In genomic region chr11:58994337-58994826, GRCm38 (mm10) we compare ENCODE assay signal across 8 mouse cellular contexts. TPM values are rescaled to one million over a fixed set of nuclear protein-coding genes. Genes with fewer than 3 reads are reported as not detected.
DNase-seq lines count a peak whose midpoint lies in the region; ATAC-seq lines count a peak whose summit lies in the region.

No protein-coding gene starts in this region.

- H3K4me2 ChIP-seq in limb, embryonic 11.5 days (ENCODE audit: low read depth, severe bottlenecking) = peak overlapping the region; percentile 57
- peak overlapping the region; percentile 75 for H3K4me2 ChIP-seq in stomach, embryonic 15.5 days

- H3K9ac ChIP-seq in limb, embryonic 11.5 days (ENCODE audit: low read length) = no peak overlapping the region; the same call in 1 of the 2 replicates
- no peak overlapping the region; the same call in 1 of the 2 replicates for H3K9ac ChIP-seq in stomach, embryonic 15.5 days

- no peak overlapping the region for H3K27ac ChIP-seq in limb, embryonic 11.5 days (replicated peaks; ENCODE audit: low read depth, low read length)
- peak overlapping the region; percentile 57; the same call in 1 of the 2 replicates for H3K27ac ChIP-seq in midbrain, embryonic 10.5 days (replicated peaks)
- no peak overlapping the region for H3K27ac ChIP-seq in stomach, embryonic 15.5 days

- H3K27me3 ChIP-seq in limb, embryonic 11.5 days (ENCODE audit: control insufficient read depth, insufficient read depth, low read length) = peaks cover 15% of the 10 kb centered on the region
- peaks cover 55% of the 10 kb centered on the region for H3K27me3 ChIP-seq in midbrain, embryonic 10.5 days (ENCODE audit: low read depth, poor library complexity, severe bottlenecking)
- H3K27me3 ChIP-seq in stomach, embryonic 15.5 days (replicated peaks) = peaks cover 18% of the 10 kb centered on the region; the same call in 1 of the 2 replicates

- peak; percentile 11 to 36 for DNase-seq in urinary bladder, postnatal 36 days (ENCODE audit: low spot score in 2 of 2)
- DNase-seq in urinary bladder, postnatal 4 days (ENCODE audit: low spot score in 2 of 2) = no peak
- peak; percentile 75 for DNase-seq in embryo, embryonic 10 days (ENCODE audit: low spot score)
- DNase-seq in limb, embryonic 11.5 days (ENCODE audit: low spot score) = peak; percentile 72
- peak; percentile 63 for DNase-seq in midbrain, embryonic 10.5 days (ENCODE audit: low spot score)
- no peak for DNase-seq in layer of hippocampus, adult 18-20 months (ENCODE audit: low spot score in 2 of 2)

- H3K4me3 ChIP-seq in limb, embryonic 11.5 days (ENCODE audit: low read depth, low read length) = peak overlapping the region; percentile 27
- peak overlapping the region; percentile 52 for H3K4me3 ChIP-seq in midbrain, embryonic 10.5 days
- peak overlapping the region; percentile 36 for H3K4me3 ChIP-seq in stomach, embryonic 15.5 days (replicated peaks)

- peaks cover 4% of the 10 kb centered on the region; the same call in 1 of the 2 replicates for H3K36me3 ChIP-seq in limb, embryonic 11.5 days (ENCODE audit: control insufficient read depth, insufficient read depth, low read length)
- peaks cover 21% of the 10 kb centered on the region for H3K36me3 ChIP-seq in midbrain, embryonic 10.5 days
- H3K36me3 ChIP-seq in stomach, embryonic 15.5 days = 0 out of 2 replicates have a peak, but pooled peaks cover 3% of the 10 kb centered on the region

- peak; percentile 39 to 40; a peak in 3 of 4 replicates for ATAC-seq in hematopoietic stem cell, adult 5-6 weeks (replicated peaks in 1 of 2; ENCODE audit: insufficient read depth in 1 of 2, low FRiP score in 2 of 2, low TSS enrichment in 1 of 2, low read depth in 1 of 2, poor library complexity in 2 of 2, severe bottlenecking in 2 of 2)
- peak; percentile 76; the same call in 1 of the 2 replicates for ATAC-seq in limb, embryonic 11.5 days (ENCODE audit: insufficient number of reproducible peaks, low FRiP score, low TSS enrichment, low read depth)
- ATAC-seq in stomach, embryonic 15.5 days (ENCODE audit: insufficient read depth, low FRiP score, low read depth) = peak; percentile 82

- H3K4me1 ChIP-seq in limb, embryonic 11.5 days (ENCODE audit: control insufficient read depth, insufficient read depth, low read length) = no peaks in the 10 kb centered on the region
- peaks cover 15% of the 10 kb centered on the region for H3K4me1 ChIP-seq in midbrain, embryonic 10.5 days
- peaks cover 9% of the 10 kb centered on the region; the same call in 1 of the 2 replicates for H3K4me1 ChIP-seq in stomach, embryonic 15.5 days

- H3K9me3 ChIP-seq in limb, embryonic 11.5 days (ENCODE audit: control insufficient read depth, low read length) = no peaks in the 10 kb centered on the region
- no peaks in the 10 kb centered on the region for H3K9me3 ChIP-seq in midbrain, embryonic 10.5 days (replicated peaks)
- no peaks in the 10 kb centered on the region for H3K9me3 ChIP-seq in stomach, embryonic 15.5 days

- 3% methylated on average over 35 of the region's 35 CpGs for WGBS in limb, embryonic 11.5 days
- under 1% methylated on average over 35 of the region's 35 CpGs for WGBS in midbrain, embryonic 10.5 days
- 2% methylated on average over 35 of the region's 35 CpGs for WGBS in stomach, embryonic 15.5 days

RNA-seq across cellular contexts. Expression of gene Trim11, which starts 16.5 kb away (rescaled TPM):
- total RNA-seq in hematopoietic stem cell, adult 5-6 weeks (2017) = 21.0 and 27.6 TPM in 2 replicates
- 19.0 and 20.5 TPM in 2 replicates for polyA plus RNA-seq in limb, embryonic 11.5 days (2014; fragmentation: Nextera tagmentation; extraction: Ambion mirVana)
- polyA plus RNA-seq in midbrain, embryonic 10.5 days (2016; fragmentation: Nextera tagmentation; extraction: Ambion mirVana) = 17.7 and 19.3 TPM in 2 replicates
- 17.9 and 19.1 TPM in 2 replicates for polyA plus RNA-seq in stomach, embryonic 15.5 days (2015; fragmentation: Nextera tagmentation; extraction: Ambion mirVana)
- 10 to 100 TPM; 29.1 to 30.4 TPM for total RNA-seq in layer of hippocampus, adult 18-20 months (2021)

RNA-seq across cellular contexts. Expression of gene Hist3h2a, which starts 39.9 kb away (rescaled TPM):
- total RNA-seq in hematopoietic stem cell, adult 5-6 weeks (2017) = 146 and 162 TPM in 2 replicates
- polyA plus RNA-seq in limb, embryonic 11.5 days (2014; fragmentation: Nextera tagmentation; extraction: Ambion mirVana) = 17.9 and 19.2 TPM in 2 replicates
- polyA plus RNA-seq in midbrain, embryonic 10.5 days (2016; fragmentation: Nextera tagmentation; extraction: Ambion mirVana) = 20.4 and 31.6 TPM in 2 replicates
- polyA plus RNA-seq in stomach, embryonic 15.5 days (2015; fragmentation: Nextera tagmentation; extraction: Ambion mirVana) = 29.6 and 32.2 TPM in 2 replicates
- 10 to 100 TPM; 69.9 to 70.6 TPM for total RNA-seq in layer of hippocampus, adult 18-20 months (2021)

RNA-seq across cellular contexts. Expression of gene Trim17, which starts 39.9 kb away (rescaled TPM):
- not detected in 2 replicates for total RNA-seq in hematopoietic stem cell, adult 5-6 weeks (2017)
- polyA plus RNA-seq in limb, embryonic 11.5 days (2014; fragmentation: Nextera tagmentation; extraction: Ambion mirVana) = 0.25 and 0.27 TPM in 2 replicates
- polyA plus RNA-seq in midbrain, embryonic 10.5 days (2016; fragmentation: Nextera tagmentation; extraction: Ambion mirVana) = 0.25 and 0.26 TPM in 2 replicates
- 0.19 and 0.28 TPM in 2 replicates for polyA plus RNA-seq in stomach, embryonic 15.5 days (2015; fragmentation: Nextera tagmentation; extraction: Ambion mirVana)
- total RNA-seq in layer of hippocampus, adult 18-20 months (2021) = 1 to 10 TPM; 4.7 to 5.7 TPM

RNA-seq across cellular contexts. Expression of gene Hist3h2ba, which starts 45.7 kb away (rescaled TPM):
- total RNA-seq in hematopoietic stem cell, adult 5-6 weeks (2017) = 2.0 and 4.1 TPM in 2 replicates
- polyA plus RNA-seq in limb, embryonic 11.5 days (2014; fragmentation: Nextera tagmentation; extraction: Ambion mirVana) = 8.8 and 11.1 TPM in 2 replicates
- polyA plus RNA-seq in midbrain, embryonic 10.5 days (2016; fragmentation: Nextera tagmentation; extraction: Ambion mirVana) = 34.1 and 69.6 TPM in 2 replicates
- 42.0 and 45.8 TPM in 2 replicates for polyA plus RNA-seq in stomach, embryonic 15.5 days (2015; fragmentation: Nextera tagmentation; extraction: Ambion mirVana)
- 10 to 100 TPM; 82.1 to 87.0 TPM for total RNA-seq in layer of hippocampus, adult 18-20 months (2021)

RNA-seq across cellular contexts. Expression of gene Rnf187, which starts 55.7 kb away (rescaled TPM):
- total RNA-seq in hematopoietic stem cell, adult 5-6 weeks (2017) = 82.1 and 83.1 TPM in 2 replicates
- 269 and 275 TPM in 2 replicates for polyA plus RNA-seq in limb, embryonic 11.5 days (2014; fragmentation: Nextera tagmentation; extraction: Ambion mirVana)
- polyA plus RNA-seq in midbrain, embryonic 10.5 days (2016; fragmentation: Nextera tagmentation; extraction: Ambion mirVana) = 274 and 296 TPM in 2 replicates
- 229 and 235 TPM in 2 replicates for polyA plus RNA-seq in stomach, embryonic 15.5 days (2015; fragmentation: Nextera tagmentation; extraction: Ambion mirVana)
- 100 to 1,000 TPM; 493 to 502 TPM for total RNA-seq in layer of hippocampus, adult 18-20 months (2021)

Comparison
In these comparisons a context has a peak if more than half of its experiments do, and no peak if none do; other contexts are left out.
1. DNase-seq: peak in urinary bladder, postnatal 36 days (2 of 2), embryo, embryonic 10 days (single experiment), limb, embryonic 11.5 days (single experiment) and midbrain, embryonic 10.5 days (single experiment); none in urinary bladder, postnatal 4 days (0 of 2) and layer of hippocampus, adult 18-20 months (0 of 2).
2. Peak in every context shown above with its lines, with median percentiles within 50 percentile points of each other: ATAC-seq and H3K4me3 ChIP-seq.